Mouse (Mus musculus): ENCODE measurements around the gene Olfr558. TPM values are rescaled to one million over a fixed set of nuclear protein-coding genes. Genes with fewer than 3 reads are reported as not detected.

Gene Olfr558
- polyA plus RNA-seq, 1 experiment, result not detected

DNA sequence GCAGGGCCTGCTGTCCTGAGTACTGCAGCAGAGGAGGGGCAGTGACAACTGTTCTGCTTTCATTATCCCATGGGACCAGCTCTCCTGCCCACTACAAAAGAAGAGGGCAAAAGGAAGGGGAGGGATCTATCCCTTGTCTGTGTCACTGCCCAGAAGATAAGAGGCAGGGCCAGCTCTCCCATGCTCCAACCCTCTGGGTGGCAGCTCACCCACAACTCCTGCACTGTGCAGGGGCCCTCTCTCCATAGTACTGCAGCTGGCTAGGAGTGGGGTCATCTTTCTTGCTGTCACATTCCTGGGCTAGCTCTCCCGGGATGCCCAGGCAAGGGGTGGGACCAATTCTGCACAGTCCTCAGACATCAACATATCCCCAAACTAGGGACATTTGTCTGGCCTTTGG, 31.8 kb downstream of the Olfr558 start:
- Histone ChIP-seq H3K36me3 (ENCODE audit: control insufficient read depth, insufficient read depth) (no peaks in the 10 kb centered on the region), H3K27me3 (ENCODE audit: control insufficient read depth, insufficient read depth, insufficient read length) (no peaks in the 10 kb centered on the region), H3K79me3 (ENCODE audit: low read depth) (no peaks in the 10 kb centered on the region), H3ac (ENCODE audit: control insufficient read depth, insufficient read length, low read depth) (no peak overlapping the region), H3K4me3 (ENCODE audit: insufficient read depth, poor library complexity, severe bottlenecking) (no peak overlapping the region), H3K79me2 (ENCODE audit: control insufficient read depth, insufficient read depth) (no peaks in the 10 kb centered on the region)
- no peak for TF ChIP-seq MYOD1 (IDR thresholded peaks at IDR 0.05; ENCODE audit: control insufficient read depth, insufficient read length, low read depth)
- TF ChIP-seq CEBPB (IDR thresholded peaks at IDR 0.05; ENCODE audit: low read depth), result no peak
- no peak for TF ChIP-seq MYOG (IDR thresholded peaks at IDR 0.05; ENCODE audit: control insufficient read depth, extremely low read depth, insufficient read length)
- no peak for TF ChIP-seq CTCF (IDR thresholded peaks at IDR 0.05; ENCODE audit: control insufficient read depth, insufficient read depth, insufficient read length)
- TF ChIP-seq MAX (IDR thresholded peaks at IDR 0.05), result no peak
- TF ChIP-seq FOSL1 (IDR thresholded peaks at IDR 0.05; ENCODE audit: insufficient read depth, low read length, poor library complexity, severe bottlenecking), result no peak
- no peak for TF ChIP-seq USF1 (IDR thresholded peaks at IDR 0.05; ENCODE audit: low read depth)

DNA sequence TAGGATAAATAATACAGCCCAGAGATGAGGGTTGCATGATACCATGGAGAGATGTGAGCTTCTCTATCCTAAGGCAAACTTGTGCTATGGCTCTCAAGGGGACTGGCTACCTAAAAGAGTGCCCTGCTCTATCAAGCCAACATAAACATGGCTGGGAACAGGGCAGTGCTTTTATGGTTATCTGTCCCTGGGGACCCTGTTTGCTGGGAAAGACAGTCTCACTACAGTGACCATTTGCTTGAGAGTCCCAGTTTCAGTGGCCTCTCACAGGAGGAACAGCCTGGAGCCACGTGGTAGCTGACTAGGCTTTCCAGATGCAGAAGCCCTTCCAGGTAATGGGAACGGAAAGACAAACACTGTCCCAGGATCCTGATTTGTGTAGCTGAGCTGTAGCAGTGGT, 35.7 kb downstream of the Olfr558 start:
- Histone ChIP-seq H3K36me3 (ENCODE audit: control insufficient read depth, insufficient read depth) (no peaks in the 10 kb centered on the region), H3K79me3 (ENCODE audit: low read depth) (no peaks in the 10 kb centered on the region), H3K27me3 (ENCODE audit: control insufficient read depth, insufficient read depth, insufficient read length) (no peaks in the 10 kb centered on the region), H3K79me2 (ENCODE audit: control insufficient read depth, insufficient read depth) (no peaks in the 10 kb centered on the region), H3ac (ENCODE audit: control insufficient read depth, insufficient read length, low read depth) (no peak overlapping the region), H3K4me3 (ENCODE audit: insufficient read depth, poor library complexity, severe bottlenecking) (no peak overlapping the region)
- TF ChIP-seq USF1 (IDR thresholded peaks at IDR 0.05; ENCODE audit: low read depth) (no peak), CTCF (IDR thresholded peaks at IDR 0.05; ENCODE audit: control insufficient read depth, insufficient read depth, insufficient read length) (no peak), MYOG (IDR thresholded peaks at IDR 0.05; ENCODE audit: control insufficient read depth, extremely low read depth, insufficient read length) (no peak), MYOD1 (IDR thresholded peaks at IDR 0.05; ENCODE audit: control insufficient read depth, insufficient read length, low read depth) (no peak), CEBPB (IDR thresholded peaks at IDR 0.05; ENCODE audit: low read depth) (no peak), MAX (IDR thresholded peaks at IDR 0.05) (no peak), FOSL1 (IDR thresholded peaks at IDR 0.05; ENCODE audit: insufficient read depth, low read length, poor library complexity, severe bottlenecking) (no peak)

GRCm38 (mm10) chr7:102752086-102752485, 50.1 kb downstream of the Olfr558 start:
- TF ChIP-seq MYOD1 (IDR thresholded peaks at IDR 0.05; ENCODE audit: control insufficient read depth, insufficient read length, low read depth) (no peak), FOSL1 (IDR thresholded peaks at IDR 0.05; ENCODE audit: insufficient read depth, low read length, poor library complexity, severe bottlenecking) (no peak), MAX (IDR thresholded peaks at IDR 0.05) (no peak), CEBPB (IDR thresholded peaks at IDR 0.05; ENCODE audit: low read depth) (no peak), CTCF (IDR thresholded peaks at IDR 0.05; ENCODE audit: control insufficient read depth, insufficient read depth, insufficient read length) (no peak), MYOG (IDR thresholded peaks at IDR 0.05; ENCODE audit: control insufficient read depth, extremely low read depth, insufficient read length) (no peak), USF1 (IDR thresholded peaks at IDR 0.05; ENCODE audit: low read depth) (no peak)
- Histone ChIP-seq H3K27me3 (ENCODE audit: control insufficient read depth, insufficient read depth, insufficient read length) (no peaks in the 10 kb centered on the region), H3ac (ENCODE audit: control insufficient read depth, insufficient read length, low read depth) (no peak overlapping the region), H3K4me3 (ENCODE audit: insufficient read depth, poor library complexity, severe bottlenecking) (no peak overlapping the region), H3K36me3 (ENCODE audit: control insufficient read depth, insufficient read depth) (no peaks in the 10 kb centered on the region), H3K79me2 (ENCODE audit: control insufficient read depth, insufficient read depth) (no peaks in the 10 kb centered on the region), H3K79me3 (ENCODE audit: low read depth) (no peaks in the 10 kb centered on the region)

- TF ChIP-seq CEBPB (IDR thresholded peaks at IDR 0.05; ENCODE audit: low read depth), result no peak
- TF ChIP-seq CTCF (IDR thresholded peaks at IDR 0.05; ENCODE audit: control insufficient read depth, insufficient read depth, insufficient read length), result no peak
- no peak for TF ChIP-seq MYOD1 (IDR thresholded peaks at IDR 0.05; ENCODE audit: control insufficient read depth, insufficient read length, low read depth)
- TF ChIP-seq MAX (IDR thresholded peaks at IDR 0.05), result no peak
- no peak for TF ChIP-seq USF1 (IDR thresholded peaks at IDR 0.05; ENCODE audit: low read depth)
- TF ChIP-seq FOSL1 (IDR thresholded peaks at IDR 0.05; ENCODE audit: insufficient read depth, low read length, poor library complexity, severe bottlenecking), result no peak
- no peak for TF ChIP-seq MYOG (IDR thresholded peaks at IDR 0.05; ENCODE audit: control insufficient read depth, extremely low read depth, insufficient read length)
- H3K27me3 ChIP-seq (ENCODE audit: control insufficient read depth, insufficient read depth, insufficient read length), result no peaks in the 10 kb centered on the region
These were observed 57.3 kb downstream of the Olfr558 start, which contains the start of the genes Olfr560 and Olfr78 for GRCm38 (mm10) chr7:102759266-102759665. Gene Olfr560, minus strand, starts transcription at chr7:102759366. Gene Olfr78, minus strand, starts transcription at chr7:102759471.

More at GRCm38 (mm10) chr7:102759266-102759665, 57.3 kb downstream of the Olfr558 start, which contains the start of the genes Olfr560 and Olfr78:
- no peak within 1 kb of the TSS for H3ac ChIP-seq (ENCODE audit: control insufficient read depth, insufficient read length, low read depth)
- no peak within 1 kb of the TSS for H3K4me3 ChIP-seq (ENCODE audit: insufficient read depth, poor library complexity, severe bottlenecking)
- no peaks in the 10 kb centered on the region for H3K36me3 ChIP-seq (ENCODE audit: control insufficient read depth, insufficient read depth)
- H3K79me3 ChIP-seq (ENCODE audit: low read depth), result no peaks in the 10 kb centered on the region
- no peaks in the 10 kb centered on the region for H3K79me2 ChIP-seq (ENCODE audit: control insufficient read depth, insufficient read depth)

Other genes starting within 250 kb of the Olfr558 start
- gene Olfr543, start 220.5 kb upstream of the Olfr558 start, polyA plus RNA-seq (2012; fragmentation: generic; extraction: Trizol), result 0.04 TPM
- gene Olfr544, start 213.9 kb upstream of the Olfr558 start, polyA plus RNA-seq (2012; fragmentation: generic; extraction: Trizol), result 0.01 TPM
- not detected for gene Olfr545, start 202.6 kb upstream of the Olfr558 start, polyA plus RNA-seq (2012; fragmentation: generic; extraction: Trizol)
- gene Olfr547, start 167.5 kb upstream of the Olfr558 start, polyA plus RNA-seq (2012; fragmentation: generic; extraction: Trizol), result not detected
- not detected for gene Olfr548-ps1, start 161.3 kb upstream of the Olfr558 start, polyA plus RNA-seq (2012; fragmentation: generic; extraction: Trizol)
- not detected for gene Olfr549, start 152.3 kb upstream of the Olfr558 start, polyA plus RNA-seq (2012; fragmentation: generic; extraction: Trizol)
- 0.49 TPM for gene Trim21, start 136.7 kb upstream of the Olfr558 start, polyA plus RNA-seq (2012; fragmentation: generic; extraction: Trizol)
- gene Olfr550, start 130.8 kb upstream of the Olfr558 start, polyA plus RNA-seq (2012; fragmentation: generic; extraction: Trizol), result not detected
- not detected for gene Olfr551, start 110.3 kb upstream of the Olfr558 start, polyA plus RNA-seq (2012; fragmentation: generic; extraction: Trizol)
- not detected for gene Olfr552, start 104.4 kb upstream of the Olfr558 start, polyA plus RNA-seq (2012; fragmentation: generic; extraction: Trizol)
- gene Olfr553, start 84.0 kb upstream of the Olfr558 start, polyA plus RNA-seq (2012; fragmentation: generic; extraction: Trizol), result not detected
- not detected for gene Olfr554, start 63.8 kb upstream of the Olfr558 start, polyA plus RNA-seq (2012; fragmentation: generic; extraction: Trizol)
- gene Olfr555, start 43.4 kb upstream of the Olfr558 start, polyA plus RNA-seq (2012; fragmentation: generic; extraction: Trizol), result not detected
- not detected for gene Olfr556, start 37.3 kb upstream of the Olfr558 start, polyA plus RNA-seq (2012; fragmentation: generic; extraction: Trizol)
- gene Trim68, start 14.9 kb upstream of the Olfr558 start, polyA plus RNA-seq (2012; fragmentation: generic; extraction: Trizol), result 2.0 TPM
- gene Olfr557, start 6.3 kb upstream of the Olfr558 start, polyA plus RNA-seq (2012; fragmentation: generic; extraction: Trizol), result not detected
- not detected for gene Olfr33, start 16.9 kb downstream of the Olfr558 start, polyA plus RNA-seq (2012; fragmentation: generic; extraction: Trizol)
- gene Olfr559, start 25.3 kb downstream of the Olfr558 start, polyA plus RNA-seq (2012; fragmentation: generic; extraction: Trizol), result not detected
- not detected for gene Olfr560, start 57.2 kb downstream of the Olfr558 start, polyA plus RNA-seq (2012; fragmentation: generic; extraction: Trizol)
- not detected for gene Olfr78, start 57.3 kb downstream of the Olfr558 start, polyA plus RNA-seq (2012; fragmentation: generic; extraction: Trizol)
- not detected for gene Olfr561, start 69.0 kb downstream of the Olfr558 start, polyA plus RNA-seq (2012; fragmentation: generic; extraction: Trizol)
- not detected for gene Olfr564, start 101.3 kb downstream of the Olfr558 start, polyA plus RNA-seq (2012; fragmentation: generic; extraction: Trizol)
- gene Olfr566, start 156.6 kb downstream of the Olfr558 start, polyA plus RNA-seq (2012; fragmentation: generic; extraction: Trizol), result not detected
- not detected for gene Olfr568, start 174.9 kb downstream of the Olfr558 start, polyA plus RNA-seq (2012; fragmentation: generic; extraction: Trizol)
- not detected for gene Olfr569, start 188.7 kb downstream of the Olfr558 start, polyA plus RNA-seq (2012; fragmentation: generic; extraction: Trizol)
- not detected for gene Olfr570, start 192.4 kb downstream of the Olfr558 start, polyA plus RNA-seq (2012; fragmentation: generic; extraction: Trizol)
- not detected for gene Olfr571, start 215.3 kb downstream of the Olfr558 start, polyA plus RNA-seq (2012; fragmentation: generic; extraction: Trizol)
- gene Olfr572, start 222.2 kb downstream of the Olfr558 start, polyA plus RNA-seq (2012; fragmentation: generic; extraction: Trizol), result not detected
- gene Olfr573-ps1, start 240.4 kb downstream of the Olfr558 start, polyA plus RNA-seq (2012; fragmentation: generic; extraction: Trizol), result not detected
- gene Olfr574, start 246.3 kb downstream of the Olfr558 start, polyA plus RNA-seq (2012; fragmentation: generic; extraction: Trizol), result not detected